Mouse (Mus musculus) liver, adult 2 months (tissue): ENCODE results near the gene Itgb2l. TPM values are rescaled to one million over a fixed set of nuclear protein-coding genes. Genes with fewer than 3 reads are reported as not detected.

Source experiments
- DNase-seq: peaks from one replicate; pipeline ENCODE4 v3.0.0-alpha.2; 2011; ENCODE audit warnings: low read depth, low spot score; ENCODE audit errors: extremely low read depth
- H3K27ac ChIP-seq: fragments of 200-500 bp; replicated peaks from 2 replicates; pipeline ENCODE4 v1.5.1; 2012; ENCODE audit warnings: low read depth, mild to moderate bottlenecking, control low read depth, inconsistent platforms, low read length; ENCODE audit not compliant: insufficient read depth
- H3K27me3 ChIP-seq: fragments of 200-500 bp; 2 replicates; pipeline ENCODE4 v1.6.1; 2012; ENCODE audit warnings: mild to moderate bottlenecking, moderate library complexity, low read length, inconsistent platforms; ENCODE audit not compliant: control insufficient read depth, insufficient read depth
- H3K36me3 ChIP-seq: fragments of 200-500 bp; 2 replicates; pipeline ENCODE4 v1.6.1; 2012; ENCODE audit warnings: low read length, inconsistent platforms; ENCODE audit not compliant: control insufficient read depth, insufficient read depth
- H3K4me1 ChIP-seq: fragments of 200-500 bp; 2 replicates; pipeline ENCODE4 v1.6.1; 2011; ENCODE audit warnings: low read length; ENCODE audit not compliant: control insufficient read depth, insufficient read depth
- H3K4me3 ChIP-seq: fragments of 200-500 bp; 2 replicates; pipeline ENCODE4 v1.5.1; 2011; ENCODE audit warnings: low read depth, mild to moderate bottlenecking, control low read depth, low read length, moderate library complexity; ENCODE audit not compliant: insufficient read depth
- H3K79me2 ChIP-seq: fragments of 200-500 bp; 2 replicates; pipeline ENCODE4 v1.6.1; 2012; ENCODE audit warnings: inconsistent platforms, mild to moderate bottlenecking, low read length, moderate library complexity; ENCODE audit not compliant: control insufficient read depth, insufficient read depth
- H3K9ac ChIP-seq: fragments of 200-500 bp; 2 replicates; pipeline ENCODE4 v1.6.1; 2012; ENCODE audit warnings: low read depth, mild to moderate bottlenecking, control low read depth, inconsistent platforms, low read length
- CTCF ChIP-seq: fragments of 200-500 bp; IDR thresholded peaks from 2 replicates; pipeline ENCODE4 v1.5.1; 2011; ENCODE audit warnings: low read depth, low read length, control low read depth
- POLR2A ChIP-seq: fragments of 200-500 bp; IDR thresholded peaks from 2 replicates; pipeline ENCODE4 v1.6.1; 2011; ENCODE audit warnings: low read length, control low read depth; ENCODE audit not compliant: insufficient read depth; ENCODE audit errors: extremely low read depth
- WGBS: fragments of 180-500 bp; shearing (Covaris S2); methylation state at CpG from one replicate; pipeline ENCODE4 v1.1.7; 2018; 5-methylcytosine and 5-hydroxymethylcytosine counted together
- polyA plus RNA-seq: library from polyadenylated mRNA; depleted of rRNA; stranded (reverse); fragments of >200 nt; gene quantifications from 2 replicates; pipeline ENCODE4 v1.2.3, GENCODE M21; 2012; rRNA removed
- total RNA-seq: library from RNA; depleted of rRNA; stranded (reverse); fragments of >200 nt; gene quantifications from 2 replicates; pipeline ENCODE4 v1.2.3, GENCODE M21; 2014; rRNA removed

Itgb2l gene
- total RNA-seq: not detected in 2 replicates
- not detected in 2 replicates for polyA plus RNA-seq

- no peaks in the 10 kb centered on the region for H3K27me3 ChIP-seq
- H3K9ac ChIP-seq: no peak within 1 kb of the TSS
- no peak within 1 kb of the TSS for H3K27ac ChIP-seq
- no peaks in the 10 kb centered on the region for H3K36me3 ChIP-seq
- 81% methylated on average over 2 of the region's 2 CpGs for WGBS
- TF ChIP-seq CTCF: no peak
- TF ChIP-seq POLR2A: no peak
- DNase-seq: no peak
- no peak within 1 kb of the TSS for H3K4me3 ChIP-seq
- no peaks in the 10 kb centered on the region for H3K4me1 ChIP-seq
- H3K79me2 ChIP-seq: no peaks in the 10 kb centered on the region
Observed at GRCm38 (mm10) chr16:96443468-96443867, at the start of gene Itgb2l. Gene Itgb2l (minus strand): TSS chr16:96443619.

- H3K36me3 ChIP-seq: no peaks in the 10 kb centered on the region
- H3K79me2 ChIP-seq: no peaks in the 10 kb centered on the region
- H3K4me1 ChIP-seq: no peaks in the 10 kb centered on the region
- no peaks in the 10 kb centered on the region for H3K27me3 ChIP-seq
- 74% methylated on average over 3 of the region's 3 CpGs for WGBS
- no peak overlapping the region for H3K4me3 ChIP-seq
- TF ChIP-seq POLR2A: no peak
- TF ChIP-seq CTCF: no peak
- no peak overlapping the region for H3K27ac ChIP-seq
- no peak overlapping the region for H3K9ac ChIP-seq
- DNase-seq: no peak
Observed at GRCm38 (mm10) chr16:96491530-96491929, 48.1 kb upstream of the Itgb2l start.

- no peaks in the 10 kb centered on the region for H3K36me3 ChIP-seq
- DNase-seq: no peak
- no peak overlapping the region for H3K4me3 ChIP-seq
- TF ChIP-seq CTCF (no peak), POLR2A (no peak)
- H3K27ac ChIP-seq: no peak overlapping the region
- no peak overlapping the region for H3K9ac ChIP-seq
- no peaks in the 10 kb centered on the region for H3K4me1 ChIP-seq
- WGBS: 90% methylated on average over 5 of the region's 5 CpGs
- H3K27me3 ChIP-seq: no peaks in the 10 kb centered on the region
- no peaks in the 10 kb centered on the region for H3K79me2 ChIP-seq
Observed at GRCm38 (mm10) chr16:96488038-96488437, 44.6 kb upstream of the Itgb2l start.

GRCm38 (mm10) chr16:96487007-96487684, 43.7 kb upstream of the Itgb2l start:
- Histone ChIP-seq H3K27ac (no peak overlapping the region), H3K36me3 (no peaks in the 10 kb centered on the region), H3K27me3 (no peaks in the 10 kb centered on the region), H3K4me3 (no peak overlapping the region), H3K9ac (no peak overlapping the region), H3K79me2 (no peaks in the 10 kb centered on the region), H3K4me1 (no peaks in the 10 kb centered on the region)
- DNase-seq: no peak
- TF ChIP-seq CTCF (no peak), POLR2A (no peak)
- WGBS: 72% methylated on average over 11 of the region's 11 CpGs

- H3K4me1 ChIP-seq: no peaks in the 10 kb centered on the region
- H3K9ac ChIP-seq: no peak overlapping the region
- no peak for DNase-seq
- H3K79me2 ChIP-seq: no peaks in the 10 kb centered on the region
- no peak overlapping the region for H3K4me3 ChIP-seq
- TF ChIP-seq CTCF: no peak
- no peak for TF ChIP-seq POLR2A
- no peak overlapping the region for H3K27ac ChIP-seq
- 92% methylated on average over 4 of the region's 4 CpGs for WGBS
- H3K27me3 ChIP-seq: no peaks in the 10 kb centered on the region
- H3K36me3 ChIP-seq: no peaks in the 10 kb centered on the region
Observed at GRCm38 (mm10) chr16:96481791-96482190, 38.4 kb upstream of the Itgb2l start.

- Histone ChIP-seq H3K27me3 (no peaks in the 10 kb centered on the region), H3K36me3 (no peaks in the 10 kb centered on the region), H3K79me2 (no peaks in the 10 kb centered on the region), H3K9ac (no peak overlapping the region), H3K4me3 (no peak overlapping the region), H3K4me1 (no peaks in the 10 kb centered on the region), H3K27ac (no peak overlapping the region)
- 78% methylated on average over 3 of the region's 3 CpGs for WGBS
- no peak for DNase-seq
- TF ChIP-seq POLR2A (no peak), CTCF (no peak)
Observed at GRCm38 (mm10) chr16:96474185-96474584, 30.8 kb upstream of the Itgb2l start.
